Mouse (Mus musculus): ENCODE results near the gene Lamb3.

Gene Lamb3

DNA sequence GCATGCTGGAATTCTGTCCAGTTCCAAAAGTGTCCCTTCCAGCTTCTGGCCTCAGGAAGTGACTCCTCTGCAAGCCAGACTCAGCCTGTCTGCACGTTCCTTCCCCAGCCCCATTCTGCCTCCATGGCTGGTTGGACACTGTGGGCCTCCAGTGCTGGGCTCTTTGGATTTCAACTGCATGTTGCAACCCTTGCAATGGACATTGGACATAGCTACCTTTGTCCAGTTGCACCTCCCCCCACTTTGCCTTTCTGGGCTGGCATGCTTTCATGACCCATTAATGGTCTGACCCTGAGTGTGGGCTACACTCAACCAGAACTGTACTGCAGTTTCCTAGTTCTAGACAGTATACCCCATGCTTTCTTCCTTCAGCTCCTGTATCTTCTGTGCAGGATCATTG lies 104.1 kb downstream of the Lamb3 start:
- no peak for DNase-seq (ENCODE audit: inconsistent ontology term)

DNA sequence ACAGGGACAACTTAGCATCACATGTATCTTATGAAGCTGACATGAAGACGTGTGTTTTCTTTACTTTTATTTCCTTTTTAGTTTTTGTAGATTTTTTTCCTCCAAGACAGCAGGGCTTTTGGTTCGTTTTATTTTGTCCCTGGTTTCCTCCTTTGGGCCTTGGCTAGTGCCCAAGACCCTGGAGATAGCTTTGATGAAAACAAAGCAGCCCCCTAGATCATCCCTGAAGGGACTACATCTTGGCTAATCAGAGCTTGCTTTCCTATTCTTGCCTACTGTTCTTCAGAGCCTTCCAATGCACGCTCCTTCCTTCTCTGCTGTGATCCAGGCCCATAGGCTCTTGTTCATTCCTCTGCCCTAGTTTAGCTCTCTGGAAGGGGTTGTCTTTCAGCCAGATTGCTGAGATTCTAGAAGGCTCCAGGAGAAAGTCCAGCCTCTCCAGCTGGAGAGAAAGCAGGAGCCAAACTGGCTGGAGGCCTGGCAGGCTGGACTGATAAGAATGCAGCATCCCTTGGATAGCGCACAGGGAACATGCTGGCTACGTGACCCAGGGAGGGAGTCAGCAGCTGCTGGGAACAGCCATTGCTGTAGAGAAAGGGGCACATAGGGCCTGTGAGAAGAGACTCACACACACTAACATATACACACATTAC lies 108.3 kb downstream of the Lamb3 start:
- peak; percentile 80 for DNase-seq (ENCODE audit: inconsistent ontology term)

DNA sequence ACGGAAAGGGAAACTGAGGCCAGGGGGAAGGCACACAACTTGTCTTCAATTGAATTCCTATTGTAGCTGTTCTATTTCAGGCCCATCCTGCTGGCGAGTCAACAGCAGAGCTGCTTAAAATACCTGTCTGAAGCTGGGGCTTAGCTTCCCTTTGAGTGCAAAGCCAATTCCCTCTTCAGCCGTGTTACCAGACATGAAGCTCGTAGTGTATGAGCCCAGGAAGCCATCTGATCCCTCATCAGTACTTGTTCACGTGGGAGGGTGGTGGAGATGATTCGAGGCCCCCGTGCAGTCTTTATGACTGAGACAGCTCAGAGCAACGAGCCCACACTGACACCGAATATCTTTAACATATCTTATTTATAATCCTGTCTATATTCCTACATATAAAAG lies 108.9 kb downstream of the Lamb3 start:
- no peak for DNase-seq (ENCODE audit: inconsistent ontology term)

DNA sequence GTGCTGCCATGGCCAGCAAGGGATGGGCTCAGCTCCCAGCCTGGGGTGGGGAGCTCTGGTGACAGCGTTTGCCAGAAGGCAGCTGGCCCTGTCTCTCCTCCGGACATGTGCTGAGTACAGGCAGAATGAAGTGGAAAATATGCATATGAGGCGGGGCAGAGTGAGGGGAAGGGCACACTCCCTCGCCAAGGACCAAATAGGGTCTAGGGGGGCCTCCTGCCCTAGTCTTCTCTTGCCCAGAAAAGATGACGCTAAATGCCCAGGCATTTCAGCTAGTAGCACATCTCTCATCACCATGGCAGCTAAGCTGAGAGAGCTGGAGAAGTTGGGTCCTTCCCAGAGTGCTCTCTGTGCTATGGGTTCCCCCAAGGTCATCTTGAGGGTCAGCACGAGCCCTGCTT lies 109.7 kb downstream of the Lamb3 start:
- DNase-seq (ENCODE audit: inconsistent ontology term), result peak; percentile 82

DNA sequence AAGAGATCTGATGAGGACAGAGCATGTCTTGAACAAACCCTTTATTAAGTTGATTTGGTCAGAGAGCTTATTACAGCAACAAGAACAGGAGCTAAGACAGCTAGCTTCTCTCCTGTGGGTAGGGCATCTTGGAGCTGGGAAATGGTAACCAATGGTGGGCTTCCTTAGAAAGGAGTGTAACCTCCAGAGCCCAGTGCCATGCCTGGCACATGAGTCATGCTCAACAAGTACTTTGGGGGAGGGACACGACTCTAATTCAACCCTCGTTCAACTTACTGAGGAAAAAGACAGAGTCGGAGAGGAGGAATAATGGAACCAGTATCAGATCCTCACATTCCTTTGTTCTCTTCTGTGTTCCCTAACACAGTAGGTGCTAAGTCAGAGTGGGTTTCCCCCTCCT lies 112.2 kb downstream of the Lamb3 start:
- DNase-seq (ENCODE audit: inconsistent ontology term), result no peak

DNA sequence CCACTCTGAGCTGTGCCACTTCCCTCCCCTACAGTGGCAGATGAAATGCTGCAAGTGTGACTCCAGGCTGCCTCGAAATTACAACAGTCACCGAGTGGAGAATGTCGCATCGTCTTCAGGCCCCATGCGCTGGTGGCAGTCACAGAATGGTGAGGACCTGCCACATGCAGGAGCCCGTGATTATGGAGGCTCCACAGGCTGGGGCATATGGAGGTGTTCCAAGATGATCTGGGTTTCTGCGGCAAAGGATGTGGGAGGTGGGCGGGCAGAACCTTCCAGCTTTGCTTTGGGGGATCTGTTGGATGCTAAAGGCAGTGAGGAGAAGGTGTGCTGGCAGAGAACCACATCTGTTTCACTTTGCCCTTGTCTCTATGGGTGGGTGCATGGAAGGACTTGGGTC lies 112.9 kb downstream of the Lamb3 start:
- DNase-seq (ENCODE audit: inconsistent ontology term), result no peak

DNA sequence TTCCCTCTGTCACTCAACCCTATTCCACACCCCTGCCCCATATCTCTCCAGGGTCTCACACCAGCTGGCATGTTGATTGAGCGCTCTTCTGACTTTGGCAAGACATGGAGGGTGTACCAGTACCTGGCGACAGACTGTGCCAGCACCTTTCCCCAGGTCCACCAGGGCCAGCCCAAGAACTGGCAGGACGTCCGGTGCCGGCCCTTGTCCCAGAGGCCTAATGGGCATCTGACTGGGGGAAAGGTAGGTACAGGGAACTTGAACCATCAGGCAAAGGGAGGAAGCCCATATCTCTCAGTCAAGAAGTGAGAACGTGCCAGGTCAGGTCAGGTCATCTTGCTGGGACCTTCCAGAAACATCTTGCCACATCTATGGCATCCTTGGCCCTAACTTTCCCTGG lies 116.2 kb downstream of the Lamb3 start:
- no peak for DNase-seq (ENCODE audit: inconsistent ontology term)

DNA sequence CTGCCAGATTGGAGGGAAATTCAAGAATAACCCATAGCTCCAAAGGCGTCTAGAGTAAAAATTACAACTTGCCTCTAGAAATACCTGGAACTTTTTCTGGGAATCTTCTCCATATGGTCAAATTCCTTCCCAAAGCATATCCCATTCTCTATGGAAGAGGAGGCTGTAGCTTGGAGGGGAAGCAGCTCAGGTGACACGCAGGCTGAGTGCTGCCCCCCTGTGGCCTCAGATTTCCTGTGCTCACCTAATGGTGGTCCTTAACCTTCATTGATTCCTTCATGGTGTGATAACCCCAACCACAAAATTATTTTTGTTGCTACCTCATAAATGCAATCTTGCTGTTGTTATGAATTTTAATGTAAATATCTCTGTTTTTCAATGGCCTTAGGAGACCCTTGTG lies 116.7 kb downstream of the Lamb3 start:
- DNase-seq (ENCODE audit: inconsistent ontology term), result no peak

DNA sequence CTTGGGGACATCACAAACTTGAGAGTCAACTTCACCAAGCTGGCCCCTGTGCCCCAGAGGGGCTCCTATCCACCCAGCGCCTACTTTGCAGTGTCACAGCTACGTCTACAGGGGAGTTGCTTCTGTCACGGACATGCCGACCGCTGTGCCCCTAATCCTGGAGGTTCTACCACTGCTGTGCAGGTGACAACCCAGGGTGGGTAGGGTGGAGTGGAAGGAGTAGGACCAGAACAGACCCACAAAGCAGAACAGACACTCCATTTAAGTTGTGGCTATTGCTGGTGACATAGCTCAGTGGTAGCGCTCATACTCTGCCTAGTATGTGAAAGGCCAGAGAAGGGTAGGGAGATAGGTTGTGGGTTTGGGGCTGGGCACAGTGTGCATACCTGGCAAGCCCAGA lies 118.4 kb downstream of the Lamb3 start:
- DNase-seq (ENCODE audit: inconsistent ontology term), result no peak

DNA sequence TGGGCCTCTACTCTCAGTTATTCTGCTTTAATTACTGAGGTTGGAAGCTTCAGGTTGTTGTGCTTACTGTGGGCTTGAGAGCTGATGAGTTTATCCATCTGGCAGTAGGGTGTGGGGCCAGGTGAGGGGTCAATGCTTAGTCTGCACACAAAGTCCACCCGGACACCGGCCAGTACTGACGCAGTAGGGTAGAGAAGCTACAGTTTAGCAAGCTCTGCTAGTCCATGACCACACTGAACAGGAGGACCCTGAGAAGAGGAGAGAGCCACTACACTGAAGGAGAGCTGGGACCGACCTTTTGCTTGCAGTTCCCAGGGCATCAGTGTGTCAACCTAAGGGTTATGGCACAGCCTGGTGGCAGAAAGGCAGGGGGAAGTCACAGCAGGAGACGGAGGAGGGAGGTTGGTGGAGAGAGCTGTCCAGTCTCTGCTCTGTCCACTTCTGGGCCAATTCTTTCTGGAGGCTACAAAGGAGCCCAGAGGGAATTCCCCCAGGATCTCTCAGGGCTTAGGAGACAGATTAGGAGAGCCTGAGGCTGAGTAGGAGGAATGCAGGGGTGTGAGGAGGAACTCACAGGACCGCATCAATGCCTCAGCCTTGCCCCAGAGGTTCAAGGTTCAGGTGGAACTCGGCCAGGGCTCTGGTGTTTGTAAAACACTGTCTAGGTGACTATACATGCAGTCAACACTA lies 119.1 kb downstream of the Lamb3 start:
- DNase-seq (ENCODE audit: inconsistent ontology term), result peak; percentile 68

DNA sequence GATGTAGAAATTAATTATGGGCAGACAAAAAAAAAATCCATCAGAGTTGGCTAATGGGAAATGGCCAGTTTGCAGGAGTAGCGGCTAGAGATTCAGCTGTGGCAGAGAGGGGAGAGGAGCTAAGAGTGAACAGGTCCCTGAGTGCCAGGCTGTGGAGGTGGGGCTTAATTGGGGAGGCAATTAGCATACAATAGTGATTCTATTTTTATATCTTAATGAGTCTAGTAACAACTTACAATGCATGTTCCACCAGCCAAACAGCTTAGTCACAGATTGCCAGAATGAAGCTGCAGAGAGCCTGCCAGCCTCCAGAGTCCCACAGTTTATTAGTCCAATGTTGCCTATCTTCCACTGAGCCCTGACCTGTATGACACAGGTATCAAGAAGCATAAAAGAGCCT lies 119.7 kb downstream of the Lamb3 start:
- peak; percentile 74 for DNase-seq (ENCODE audit: inconsistent ontology term)

DNA sequence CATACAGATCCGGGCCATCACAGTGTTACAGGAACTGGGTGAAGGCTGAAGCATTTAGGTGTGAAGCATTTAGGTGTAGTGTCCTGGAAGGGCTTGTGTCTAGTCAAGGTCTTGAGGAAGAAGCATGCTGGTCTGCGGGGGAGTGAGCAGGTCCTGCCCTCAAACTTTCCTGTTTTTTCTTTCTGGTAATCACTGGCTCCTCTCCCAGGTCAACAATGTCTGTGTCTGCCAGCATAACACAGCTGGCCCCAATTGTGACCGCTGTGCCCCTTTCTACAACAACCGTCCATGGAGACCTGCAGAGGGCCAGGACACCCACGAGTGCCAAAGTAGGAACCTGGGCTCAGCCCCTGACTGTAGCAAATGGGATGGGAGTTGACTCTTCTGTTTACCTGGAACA lies 120.2 kb downstream of the Lamb3 start:
- DNase-seq (ENCODE audit: inconsistent ontology term), result no peak

DNA sequence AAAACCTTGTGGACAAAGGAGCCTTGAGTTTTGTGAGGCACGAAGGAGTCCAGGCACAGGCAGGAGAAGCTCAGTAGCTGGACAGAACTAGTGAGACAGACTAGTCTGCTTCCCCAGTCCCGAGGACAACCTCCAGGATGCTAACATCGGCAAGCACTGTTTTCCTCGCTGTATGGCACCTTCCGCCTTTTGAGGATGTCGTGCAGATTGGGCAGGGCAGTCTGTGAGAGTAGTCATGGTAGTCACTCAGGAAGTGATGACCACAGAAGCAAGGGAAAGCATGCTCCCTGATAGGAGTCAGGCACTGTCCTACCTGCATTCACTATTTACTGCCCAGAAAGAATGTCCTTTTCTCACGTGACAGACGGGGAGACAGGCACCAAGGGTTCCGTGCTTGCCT lies 122.1 kb downstream of the Lamb3 start:
- DNase-seq (ENCODE audit: inconsistent ontology term), result no peak

DNA sequence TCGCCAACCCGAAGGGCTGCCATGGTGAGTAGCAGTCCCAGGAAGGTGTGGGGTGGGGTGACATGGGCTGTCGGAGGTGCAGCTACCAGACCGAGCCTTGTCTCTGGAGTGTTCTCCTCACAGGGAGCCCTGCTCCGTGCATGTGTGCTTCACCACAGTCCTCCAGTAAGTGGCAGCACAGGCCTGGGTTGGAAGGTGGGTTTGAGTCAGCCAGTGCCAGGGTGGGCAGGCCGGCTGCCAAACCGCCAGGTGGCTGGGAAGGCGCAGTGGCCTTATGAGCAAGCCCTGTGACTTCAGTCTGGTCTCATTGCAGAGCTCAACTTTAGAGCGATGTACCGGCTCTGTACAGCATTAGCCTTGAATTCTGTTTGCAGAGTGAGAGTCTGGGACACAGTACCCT lies 122.7 kb downstream of the Lamb3 start:
- DNase-seq (ENCODE audit: inconsistent ontology term), result peak; percentile 63

DNA sequence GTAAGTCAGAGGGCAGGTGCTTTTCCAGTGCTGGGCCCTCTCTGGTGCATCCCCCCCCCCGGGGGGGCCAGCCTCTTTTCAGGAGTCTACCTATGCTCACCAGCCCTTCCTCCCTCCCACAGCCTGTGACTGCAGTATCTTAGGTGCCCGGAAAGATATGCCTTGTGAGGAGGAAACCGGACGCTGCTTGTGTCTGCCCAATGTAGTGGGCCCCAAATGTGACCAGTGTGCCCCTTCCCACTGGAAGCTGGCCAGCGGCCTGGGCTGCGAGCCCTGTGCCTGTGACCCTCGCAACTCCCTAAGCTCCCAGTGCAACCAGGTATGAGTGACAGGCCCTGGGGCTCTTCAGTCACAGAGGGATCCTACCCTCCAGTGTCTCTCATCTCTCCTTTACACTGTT lies 123.1 kb downstream of the Lamb3 start:
- no peak for DNase-seq (ENCODE audit: inconsistent ontology term)

DNA sequence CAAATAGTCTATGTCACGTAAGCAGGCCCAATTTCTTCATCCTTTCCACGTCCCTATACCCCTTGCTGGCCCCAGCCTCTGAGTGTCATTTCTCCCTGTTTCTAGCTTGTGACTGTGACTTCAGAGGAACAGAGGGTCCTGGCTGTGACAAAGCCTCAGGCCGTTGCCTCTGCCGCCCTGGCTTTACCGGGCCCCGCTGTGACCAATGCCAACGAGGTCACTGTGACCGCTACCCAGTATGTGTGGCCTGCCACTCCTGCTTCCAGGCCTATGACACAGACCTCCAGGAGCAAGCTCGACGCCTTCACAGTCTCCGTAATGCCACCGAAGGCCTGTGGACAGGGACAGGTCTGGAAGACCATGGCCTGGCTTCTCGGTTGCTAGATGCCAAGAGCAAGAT lies 124.5 kb downstream of the Lamb3 start:
- no peak for DNase-seq (ENCODE audit: inconsistent ontology term)

DNA sequence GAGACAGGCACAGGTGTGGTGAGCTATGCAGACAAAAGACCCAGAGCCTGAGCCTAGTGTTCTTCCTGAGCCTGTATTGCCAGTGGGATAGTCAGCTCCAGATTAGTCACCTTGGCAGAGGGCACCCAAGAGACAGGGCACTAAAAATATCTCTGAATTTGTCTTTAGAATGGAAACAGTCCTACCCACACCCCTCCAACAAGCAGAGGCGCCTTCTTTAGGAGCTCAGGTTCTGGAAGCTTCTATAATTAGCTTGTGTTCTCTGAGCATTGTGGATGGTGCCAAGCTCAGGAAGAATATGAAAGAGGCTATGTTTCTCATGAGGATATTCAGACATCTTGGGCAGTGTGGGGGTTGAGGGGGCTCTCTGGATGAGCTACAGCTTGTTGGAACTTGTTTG lies 125.2 kb downstream of the Lamb3 start:
- no peak for DNase-seq (ENCODE audit: inconsistent ontology term)

DNA sequence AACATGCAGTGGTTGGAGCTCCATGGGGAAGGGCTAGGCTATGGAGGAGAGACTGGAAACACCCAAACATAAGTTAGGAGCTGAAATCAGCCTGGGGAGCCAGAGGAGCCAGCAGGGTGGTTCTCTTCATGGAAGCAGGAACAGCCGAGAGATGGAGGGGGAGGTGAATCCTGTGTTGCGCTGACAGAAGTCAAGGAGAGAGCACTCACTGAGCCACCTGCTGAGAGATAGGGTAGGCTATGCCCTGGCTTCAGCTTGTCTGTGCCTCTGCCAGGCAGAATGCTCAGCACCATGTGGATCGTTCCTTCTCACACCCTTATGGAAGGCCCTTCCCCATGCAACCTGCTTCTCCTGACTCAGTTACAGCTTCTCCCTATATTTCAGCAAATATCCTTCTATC lies 126.3 kb downstream of the Lamb3 start:
- DNase-seq (ENCODE audit: inconsistent ontology term), result no peak

DNA sequence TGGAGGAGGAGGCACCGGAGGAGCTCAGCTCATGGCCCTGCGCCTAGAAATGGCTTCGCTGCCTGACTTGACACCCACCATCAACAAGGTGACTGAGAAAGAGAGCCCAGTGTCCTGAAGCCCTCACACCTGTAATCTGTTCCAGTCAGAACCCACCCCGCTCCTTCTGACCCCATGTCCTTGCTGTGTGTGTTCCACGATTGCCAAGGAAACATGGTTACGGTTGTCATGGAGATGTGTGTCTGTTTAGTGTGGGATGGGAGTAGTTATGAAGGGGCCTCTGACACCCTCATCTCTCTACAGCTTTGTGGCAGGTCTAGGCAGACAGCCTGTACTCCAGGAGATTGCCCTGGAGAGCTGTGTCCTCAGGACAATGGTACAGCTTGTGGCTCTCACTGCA lies 127.0 kb downstream of the Lamb3 start:
- no peak for DNase-seq (ENCODE audit: inconsistent ontology term)

DNA sequence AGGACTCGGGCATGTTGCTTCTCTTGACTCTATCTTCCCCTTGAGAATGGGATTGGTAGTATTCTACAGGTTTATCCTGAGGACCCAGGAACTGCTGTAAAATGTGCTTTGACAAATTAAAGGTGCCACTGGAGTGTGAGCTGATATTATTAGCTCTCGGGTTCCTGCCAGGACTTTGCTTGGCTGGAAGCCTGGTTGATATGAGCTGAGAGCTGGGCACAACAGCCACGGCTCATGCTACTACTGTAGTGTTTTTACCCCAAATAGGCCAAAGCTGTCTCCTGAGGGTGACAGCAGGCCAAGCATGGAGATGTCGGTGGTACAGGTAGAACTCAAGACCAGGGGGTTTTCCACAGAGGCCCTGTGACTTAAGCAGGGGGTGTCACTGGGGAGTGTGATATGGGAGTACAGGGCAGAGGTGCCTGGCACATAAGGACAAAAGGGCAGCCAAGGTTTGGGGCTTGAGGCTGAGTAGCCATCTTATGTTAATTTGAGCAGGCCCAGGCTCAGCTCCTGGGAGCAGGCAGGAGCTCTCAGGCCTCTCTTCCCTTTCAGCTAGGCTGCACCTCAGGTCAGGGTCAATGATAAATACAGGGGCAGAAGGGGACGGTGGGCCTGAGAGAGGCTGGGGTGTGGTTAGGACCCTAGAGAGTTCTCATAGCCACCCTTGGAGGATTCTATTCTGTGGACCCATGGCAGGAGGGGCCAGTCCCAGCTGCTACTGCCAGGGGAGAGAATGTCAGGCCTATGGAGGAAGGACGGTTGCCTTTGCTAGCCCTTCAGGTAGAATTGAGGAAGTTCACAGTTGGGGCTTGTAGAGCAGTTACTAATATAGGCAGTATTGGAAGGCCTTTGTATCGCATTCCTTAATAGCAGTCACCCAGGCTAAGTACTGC lies 128.9 kb downstream of the Lamb3 start:
- DNase-seq (ENCODE audit: inconsistent ontology term), result no peak

DNA sequence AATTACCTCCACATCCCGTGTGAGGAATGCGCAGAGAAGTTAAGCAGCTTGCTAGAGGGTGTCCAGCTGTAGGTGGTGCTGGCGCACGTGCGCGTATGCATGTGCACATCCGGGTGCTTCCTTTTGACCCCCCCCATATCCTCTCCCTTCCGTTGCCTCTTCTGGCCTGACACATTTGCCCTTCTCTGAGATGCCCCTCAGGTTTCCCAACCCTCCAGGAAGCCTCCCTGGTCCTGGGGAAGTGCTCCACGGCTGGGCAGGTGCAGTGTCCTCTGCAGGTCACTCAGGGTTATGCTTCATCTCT lies 129.5 kb downstream of the Lamb3 start:
- DNase-seq (ENCODE audit: inconsistent ontology term), result no peak

DNA sequence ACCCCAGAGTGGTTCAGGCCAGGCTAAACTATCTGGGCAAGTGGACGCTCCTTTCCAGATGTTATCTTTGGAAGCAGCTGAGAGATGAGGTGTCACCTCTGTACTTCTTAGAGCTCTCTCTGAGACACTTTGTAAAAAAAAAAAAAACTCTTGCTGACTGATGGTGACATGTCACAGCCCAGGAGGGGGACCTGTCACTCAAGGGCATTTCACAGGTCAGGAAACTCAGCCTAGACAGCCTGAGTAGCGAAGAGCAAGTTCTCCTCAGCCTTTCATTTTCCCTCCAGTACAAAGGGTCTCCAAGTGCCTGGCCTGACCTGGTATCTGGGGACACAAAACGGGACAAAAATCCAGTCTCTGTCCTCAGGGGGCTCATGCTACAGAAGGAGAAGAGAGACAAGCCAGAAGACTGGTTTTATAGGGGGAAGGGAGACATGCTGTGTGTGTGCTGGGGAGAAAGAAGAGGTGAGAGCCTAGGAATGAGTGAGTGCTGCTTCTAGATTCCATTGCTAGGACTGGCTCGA lies 130.3 kb downstream of the Lamb3 start:
- no peak for DNase-seq (ENCODE audit: inconsistent ontology term)

All from Muller cell, postnatal 12 days (primary cell).